Mouse (Mus musculus) kidney, postnatal 10 days (tissue): ENCODE data around the gene Nr2c2ap.
A peak's percentile ranks its signal among the peaks of the same experiment; 100 is the strongest.

Experiments
- DNase-seq: peaks from one replicate; pipeline ENCODE4 v3.0.0; 2021; ENCODE audit warnings: mixed read lengths

Nr2c2ap gene

GRCm38 (mm10) chr8:70170748-70171147 is 39.6 kb downstream of the Nr2c2ap start:
- DNase-seq = peak; percentile 63

GRCm38 (mm10) chr8:70171240-70171639 is 40.1 kb downstream of the Nr2c2ap start:
- DNase-seq = peak; percentile 6

GRCm38 (mm10) chr8:70172043-70172681 is 41.0 kb downstream of the Nr2c2ap start, which contains the start of gene Tmem161a:
Gene Tmem161a (plus strand): TSS chr8:70172356.
- DNase-seq = peak; percentile 95

GRCm38 (mm10) chr8:70173320-70173719 is 42.2 kb downstream of the Nr2c2ap start:
- DNase-seq = peak; percentile 10

- DNase-seq = peak; percentile 8
These were observed 42.9 kb downstream of the Nr2c2ap start for GRCm38 (mm10) chr8:70174079-70174478.

- no peak for DNase-seq
These were observed 47.1 kb downstream of the Nr2c2ap start for GRCm38 (mm10) chr8:70178231-70178630.

- peak; percentile 10 for DNase-seq
These were observed 47.9 kb downstream of the Nr2c2ap start for GRCm38 (mm10) chr8:70179082-70179481.

- DNase-seq = peak; percentile 8
These were observed 50.2 kb downstream of the Nr2c2ap start for GRCm38 (mm10) chr8:70181212-70181902.

- no peak for DNase-seq
These were observed 50.7 kb downstream of the Nr2c2ap start for GRCm38 (mm10) chr8:70181903-70182252.

- peak; percentile 7 for DNase-seq
These were observed 52.1 kb downstream of the Nr2c2ap start for GRCm38 (mm10) chr8:70183194-70183593.
